Comparison of ENCODE assay signal across 8 mouse cellular contexts in the genomic region with DNA sequence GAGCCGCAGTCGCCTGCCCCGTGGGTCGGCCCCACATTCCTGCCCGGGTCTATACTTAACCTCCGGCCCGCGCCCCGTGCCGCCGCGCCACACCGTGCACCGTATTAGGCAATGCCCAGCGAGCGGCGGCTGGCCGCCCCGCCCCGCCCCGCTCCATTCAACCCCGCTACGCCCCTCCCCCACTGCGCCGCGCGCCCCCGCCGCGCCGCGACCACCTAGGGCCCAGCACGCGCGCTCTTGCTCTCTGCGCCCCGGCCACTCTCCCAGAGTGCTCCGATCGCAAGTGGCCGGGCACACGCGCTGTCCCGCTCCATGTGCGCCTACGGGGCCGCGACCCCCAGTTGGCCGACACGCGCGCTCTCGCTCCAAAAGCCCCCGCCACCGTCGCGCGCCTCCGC. TPM values are rescaled to one million over a fixed set of nuclear protein-coding genes. Genes with fewer than 3 reads are reported as not detected.
DNase-seq lines count a peak whose midpoint lies in the region; ATAC-seq and TF ChIP-seq lines count a peak whose summit lies in the region.

No protein-coding gene starts in this region.

- ATAC-seq in liver, embryonic 14.5 days (ENCODE audit: insufficient read depth), result peak; percentile 79

- H3K4me1 ChIP-seq in liver, embryonic 14.5 days (replicated peaks; ENCODE audit: control insufficient read depth in 2 of 2, insufficient read depth in 2 of 2, low read length in 1 of 2), result peaks cover 6 to 7% of the 10 kb centered on the region in 2 experiments; a peak in 3 of 4 replicates
- peaks cover 9% of the 10 kb centered on the region for H3K4me1 ChIP-seq in testis, adult 2 months (ENCODE audit: control insufficient read depth, insufficient read depth, low read length)

- H3K27ac ChIP-seq in liver, embryonic 14.5 days, result peak overlapping the region; percentile 50; the same call in 1 of the 2 replicates
- peak overlapping the region; percentile 72 for H3K27ac ChIP-seq in testis, adult 2 months (ENCODE audit: control insufficient read depth, insufficient read depth, low read depth, low read length)

- no peaks in the 10 kb centered on the region for H3K27me3 ChIP-seq in liver, embryonic 14.5 days (ENCODE audit: control insufficient read depth, insufficient read depth, low read length)
- H3K27me3 ChIP-seq in testis, adult 2 months (ENCODE audit: control insufficient read depth, insufficient read depth, low read length), result no peaks in the 10 kb centered on the region

- peak overlapping the region; percentile 75 for H3K9ac ChIP-seq in liver, embryonic 14.5 days (replicated peaks)

- no peak; the same call in 1 of the 2 replicates for TF ChIP-seq POLR2A in testis, adult 2 months (IDR thresholded peaks at IDR 0.05; ENCODE audit: control insufficient read depth, low read depth, low read length)

- TF ChIP-seq EP300 in liver, embryonic 14.5 days (IDR thresholded peaks at IDR 0.05; ENCODE audit: low read depth), result no peak

- no peak for TF ChIP-seq CTCF in liver, embryonic 14.5 days (IDR thresholded peaks at IDR 0.05; ENCODE audit: low read depth)
- TF ChIP-seq CTCF in testis, adult 2 months (IDR thresholded peaks at IDR 0.05; ENCODE audit: control insufficient read depth, insufficient read depth, insufficient replicate concordance, low read depth, low read length), result no peak

- under 1% methylated on average over 46 of the region's 58 CpGs for WGBS in liver, embryonic 14.5 days (ENCODE audit: insufficient replicate concordance)

- H3K4me3 ChIP-seq in liver, embryonic 14.5 days (ENCODE audit: insufficient read depth in 1 of 2, low read depth in 2 of 2, low read length in 2 of 2), result peak overlapping the region; percentile 75 to 89
- H3K4me3 ChIP-seq in testis, adult 2 months (ENCODE audit: control insufficient read depth, low read depth, low read length), result peak overlapping the region; percentile 80

- intact Hi-C loops in gastrocnemius, postnatal 36 days (cut with DNase I), result no loop called here

- peak; percentile 43 to 52 for DNase-seq in left cerebral cortex, adult 18-20 months (ENCODE audit: low spot score in 2 of 2)
- no peak for DNase-seq in left cerebral cortex, adult 11 months (ENCODE audit: low spot score)
- peak; percentile 92 for DNase-seq in embryo, embryonic 10 days (ENCODE audit: low spot score)
- peak; percentile 53 to 54 for DNase-seq in gastrocnemius, postnatal 36 days
- peak; percentile 26 for DNase-seq in induced T-regulatory cell, adult 2 months (ENCODE audit: low read depth)
- no peak for DNase-seq in liver, embryonic 14.5 days (ENCODE audit: low read depth in 3 of 3, low spot score in 3 of 3)
- peak; percentile 93 for DNase-seq in neural tube, embryonic 10.5 days (ENCODE audit: extremely low spot score, low spot score)

- H3K9me3 ChIP-seq in liver, embryonic 14.5 days (ENCODE audit: control insufficient read depth, low read length), result no peaks in the 10 kb centered on the region

- no peaks in the 10 kb centered on the region for H3K36me3 ChIP-seq in liver, embryonic 14.5 days (replicated peaks; ENCODE audit: control insufficient read depth, insufficient read depth, low read depth)
- no peaks in the 10 kb centered on the region for H3K36me3 ChIP-seq in testis, adult 2 months (ENCODE audit: control insufficient read depth, insufficient read depth, low read length)

- peak overlapping the region; percentile 72 for H3K4me2 ChIP-seq in liver, embryonic 14.5 days (ENCODE audit: low read depth)

RNA-seq across cellular contexts. Expression of gene Hacd1, which starts 0.8 kb away (rescaled TPM):
- total RNA-seq in left cerebral cortex, adult 18-20 months (2021), result 10 to 100 TPM; 15.5 to 17.6 TPM
- 100 to 1,000 TPM; 194 to 214 TPM for total RNA-seq in gastrocnemius, postnatal 36 days (2021)
- 20.6 and 30.3 TPM in 2 replicates for polyA plus RNA-seq in liver, embryonic 14.5 days (2012; rRNA removed)
- polyA plus RNA-seq in liver, embryonic 14.5 days (2014; fragmentation: Nextera tagmentation; extraction: Ambion mirVana), result 58.0 and 60.7 TPM in 2 replicates
- 45.7 and 49.9 TPM in 2 replicates for polyA plus RNA-seq in testis, adult 2 months (2012; rRNA removed)

RNA-seq across cellular contexts. Expression of gene Stam, which starts 18.7 kb away (rescaled TPM):
- 10 to 100 TPM; 92.2 to 92.6 TPM for total RNA-seq in left cerebral cortex, adult 18-20 months (2021)
- total RNA-seq in gastrocnemius, postnatal 36 days (2021), result 10 to 100 TPM; 16.0 to 17.9 TPM
- 8.3 and 10.4 TPM in 2 replicates for polyA plus RNA-seq in liver, embryonic 14.5 days (2012; rRNA removed)
- polyA plus RNA-seq in liver, embryonic 14.5 days (2014; fragmentation: Nextera tagmentation; extraction: Ambion mirVana), result 24.8 and 25.6 TPM in 2 replicates
- 8.1 and 8.3 TPM in 2 replicates for polyA plus RNA-seq in testis, adult 2 months (2012; rRNA removed)

Comparison
In these comparisons a context has a peak if more than half of its experiments do, and no peak if none do; other contexts are left out.
1. DNase-seq: peak in left cerebral cortex, adult 18-20 months (2 of 2), embryo, embryonic 10 days (single experiment), gastrocnemius, postnatal 36 days (2 of 2), induced T-regulatory cell, adult 2 months (single experiment) and neural tube, embryonic 10.5 days (single experiment); none in left cerebral cortex, adult 11 months (single experiment) and liver, embryonic 14.5 days (0 of 3).
2. RNA of gene Hacd1, which starts 0.8 kb away (total RNA-seq): 194 to 214 TPM in gastrocnemius, postnatal 36 days; 15.5 to 17.6 TPM in left cerebral cortex, adult 18-20 months; every median in the first group is over 10 times any median in the second.
3. RNA of gene Stam, which starts 18.7 kb away (total RNA-seq): 92.2 to 92.6 TPM in left cerebral cortex, adult 18-20 months; 16.0 to 17.9 TPM in gastrocnemius, postnatal 36 days; every median in the first group is over 4 times any median in the second.